Mouse (Mus musculus) kidney, adult 2 months (tissue): ENCODE measurements around the gene Fxyd7.

Experiments
- CTCF ChIP-seq: fragments of 200-500 bp; conservative IDR thresholded peaks from 2 replicates; pipeline ENCODE4 v1.5.1; 2011; ENCODE audit warnings: low read depth, mild to moderate bottlenecking, control low read depth, low read length, moderate library complexity, mixed read lengths; ENCODE audit not compliant: insufficient read depth, insufficient read length
- POLR2A ChIP-seq: fragments of 200-500 bp; IDR thresholded peaks from one replicate; pipeline ENCODE4 v1.6.1; 2011; ENCODE audit warnings: low read depth, low read length, control low read depth

GRCm38 (mm10) chr7:31063074-31063560 lies 11.8 kb upstream of the Fxyd7 start:
- TF ChIP-seq POLR2A (no peak), CTCF (no peak)
